Mouse (Mus musculus) c-Kit-positive CD71-negative TER-119-negative erythroid progenitor cells, embryonic 14.5 days (primary cell): ENCODE data around the gene 4930404N11Rik.

Experiments used
- DNase-seq: peaks from one replicate; pipeline ENCODE4 v3.0.0-alpha.2; 2013; ENCODE audit warnings: low read depth

The 4930404N11Rik gene

GRCm38 (mm10) chr10:81379809-81380378 lies 14.3 kb upstream of the 4930404N11Rik start:
- DNase-seq: no peak

GRCm38 (mm10) chr10:81379183-81379553 lies 13.6 kb upstream of the 4930404N11Rik start:
- no peak for DNase-seq

GRCm38 (mm10) chr10:81378553-81379182 lies 13.1 kb upstream of the 4930404N11Rik start:
- peak; percentile 100 for DNase-seq

GRCm38 (mm10) chr10:81377793-81378552 lies 12.4 kb upstream of the 4930404N11Rik start, which contains the start of gene Fzr1:
TSS of gene Fzr1 (minus strand) at chr10:81378516.
- DNase-seq: no peak

DNA sequence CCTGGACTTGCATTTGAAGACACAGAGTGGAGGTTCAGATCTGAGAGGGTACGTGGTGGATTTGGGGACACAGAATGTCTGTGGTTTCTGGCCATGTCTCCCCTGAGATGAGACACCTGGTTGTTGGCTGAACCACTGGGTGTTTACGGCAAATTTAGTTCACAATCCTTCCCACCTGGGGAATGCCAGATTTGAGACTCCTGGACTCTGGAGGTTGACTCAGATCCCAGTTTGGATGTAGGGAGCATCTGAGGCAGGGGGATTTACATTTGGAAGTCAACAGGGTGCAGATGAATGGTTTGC lies 11.7 kb upstream of the 4930404N11Rik start:
- no peak for DNase-seq

- DNase-seq: no peak
Observed at GRCm38 (mm10) chr10:81376561-81377361, 11.1 kb upstream of the 4930404N11Rik start.

GRCm38 (mm10) chr10:81375322-81375721 lies 9.7 kb upstream of the 4930404N11Rik start:
- DNase-seq: no peak

DNA sequence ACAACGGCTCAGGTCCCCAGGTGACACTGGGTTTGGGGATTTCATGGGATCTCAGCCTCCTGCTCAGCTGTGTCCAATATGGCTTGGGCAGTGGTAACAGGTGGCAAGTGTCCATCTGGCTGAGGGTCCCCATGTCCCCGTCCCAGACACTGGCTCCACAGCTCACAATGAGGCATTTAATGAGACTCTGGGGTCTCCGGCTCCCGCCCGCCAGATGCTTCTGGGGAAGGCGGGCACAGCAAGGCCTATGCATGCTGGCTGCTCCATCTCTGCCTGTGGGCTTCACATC lies 1.5 kb upstream of the 4930404N11Rik start:
- DNase-seq: no peak

- DNase-seq: no peak
Observed at GRCm38 (mm10) chr10:81366477-81367206, 1.0 kb upstream of the 4930404N11Rik start.

DNA sequence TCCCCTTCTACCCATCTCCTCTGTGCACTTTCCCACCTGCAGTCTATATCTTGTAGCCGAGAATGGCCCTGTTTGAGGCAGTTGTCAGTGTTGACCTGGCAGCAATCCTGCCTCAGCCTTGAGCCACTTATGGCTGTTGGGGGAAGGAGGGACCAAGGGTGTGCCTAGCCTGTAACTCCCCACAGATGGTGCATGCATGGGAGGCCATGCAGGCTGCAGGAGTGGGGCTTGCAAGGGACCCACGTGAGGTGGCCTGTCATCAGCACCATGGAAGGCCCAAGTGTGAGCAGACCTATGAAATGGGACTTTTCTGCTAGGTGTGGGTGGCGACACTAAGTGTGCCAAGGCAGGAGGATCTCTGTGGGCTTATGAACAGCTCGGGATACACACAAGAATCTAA lies 543 bp downstream of the 4930404N11Rik start:
- DNase-seq: no peak

DNA sequence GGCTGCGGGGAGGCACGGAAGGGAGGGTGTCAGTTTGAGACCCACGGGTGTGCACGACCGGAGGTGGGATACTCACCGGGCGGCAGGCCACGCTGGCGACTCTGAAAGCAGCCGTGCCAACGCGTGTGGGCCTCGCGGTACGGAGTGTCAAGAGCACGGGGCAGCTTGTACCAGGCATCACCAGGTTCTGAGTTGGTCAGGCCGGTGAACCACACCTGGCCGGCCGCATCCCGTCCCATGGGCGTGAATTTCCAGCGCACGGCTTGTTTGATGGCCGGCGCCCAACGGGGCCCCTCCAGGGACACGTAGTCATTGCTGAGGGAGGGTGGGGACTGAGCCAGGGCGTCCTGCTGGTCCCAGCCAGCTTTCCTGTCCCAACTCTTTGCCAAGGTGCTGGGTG lies 950 bp downstream of the 4930404N11Rik start:
- DNase-seq: no peak

- no peak for DNase-seq
Observed at GRCm38 (mm10) chr10:81363436-81364346, 1.9 kb downstream of the 4930404N11Rik start.

- no peak for DNase-seq
Observed at GRCm38 (mm10) chr10:81362336-81362949, 3.2 kb downstream of the 4930404N11Rik start.

DNA sequence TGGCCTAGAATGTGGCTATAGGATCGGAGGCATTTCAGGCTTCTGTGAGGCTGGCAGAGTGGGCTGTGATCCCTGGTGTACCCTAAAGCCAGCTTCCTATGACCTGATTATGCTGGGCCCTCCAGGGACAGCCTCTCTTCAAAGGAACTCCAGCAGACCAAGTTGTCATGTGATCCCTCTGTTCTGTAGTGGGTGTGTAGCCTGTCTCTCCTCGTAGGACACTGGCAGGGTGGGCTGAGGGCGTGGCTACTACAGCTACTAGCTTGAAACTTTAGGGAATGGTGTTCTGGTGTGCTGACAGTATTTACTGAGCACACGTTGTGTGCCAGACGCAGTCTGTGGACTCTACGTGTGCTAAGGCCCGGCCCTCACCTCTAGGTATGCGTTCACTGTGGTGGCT lies 4.9 kb downstream of the 4930404N11Rik start:
- DNase-seq: no peak

DNA sequence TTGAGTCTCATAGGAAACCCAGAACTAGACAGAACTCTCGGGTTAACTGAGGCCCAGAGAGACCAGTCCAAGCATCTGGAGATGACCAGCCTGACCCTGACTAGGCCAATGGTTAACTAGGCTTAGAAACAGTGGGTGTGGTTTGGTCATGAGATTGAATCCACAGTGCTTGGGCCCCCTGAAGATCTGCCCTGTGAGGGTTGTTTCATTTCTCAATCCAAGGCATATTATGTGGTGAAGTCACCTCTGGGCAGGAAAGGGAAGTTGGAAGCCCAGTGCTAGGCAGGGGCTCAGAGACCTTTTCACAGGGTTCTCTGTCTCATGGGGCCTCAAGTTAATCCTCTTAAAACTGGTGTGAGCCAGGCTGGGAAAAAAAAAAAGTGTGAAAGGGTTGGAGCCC lies 6.8 kb downstream of the 4930404N11Rik start:
- DNase-seq: no peak

DNA sequence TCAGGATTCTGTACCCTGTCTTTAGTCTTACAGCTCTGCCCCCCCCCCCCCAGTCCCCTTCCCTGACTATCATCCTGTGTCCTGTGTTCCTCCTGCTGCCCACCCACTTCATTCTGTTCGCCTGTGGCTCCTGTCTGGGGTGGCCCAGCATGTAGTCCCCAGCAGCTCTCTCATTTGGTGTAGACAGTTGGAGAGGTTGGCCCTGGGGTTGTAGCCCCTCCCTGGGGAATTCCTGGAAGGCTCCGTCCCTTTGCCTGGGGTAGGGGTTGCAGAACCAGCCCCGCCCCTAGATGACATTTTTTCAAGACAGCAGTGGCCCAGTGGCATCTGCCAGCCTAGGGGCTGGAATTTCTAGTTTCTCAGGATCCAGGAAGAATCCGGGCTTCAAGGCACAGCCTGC lies 7.4 kb downstream of the 4930404N11Rik start:
- no peak for DNase-seq

DNA sequence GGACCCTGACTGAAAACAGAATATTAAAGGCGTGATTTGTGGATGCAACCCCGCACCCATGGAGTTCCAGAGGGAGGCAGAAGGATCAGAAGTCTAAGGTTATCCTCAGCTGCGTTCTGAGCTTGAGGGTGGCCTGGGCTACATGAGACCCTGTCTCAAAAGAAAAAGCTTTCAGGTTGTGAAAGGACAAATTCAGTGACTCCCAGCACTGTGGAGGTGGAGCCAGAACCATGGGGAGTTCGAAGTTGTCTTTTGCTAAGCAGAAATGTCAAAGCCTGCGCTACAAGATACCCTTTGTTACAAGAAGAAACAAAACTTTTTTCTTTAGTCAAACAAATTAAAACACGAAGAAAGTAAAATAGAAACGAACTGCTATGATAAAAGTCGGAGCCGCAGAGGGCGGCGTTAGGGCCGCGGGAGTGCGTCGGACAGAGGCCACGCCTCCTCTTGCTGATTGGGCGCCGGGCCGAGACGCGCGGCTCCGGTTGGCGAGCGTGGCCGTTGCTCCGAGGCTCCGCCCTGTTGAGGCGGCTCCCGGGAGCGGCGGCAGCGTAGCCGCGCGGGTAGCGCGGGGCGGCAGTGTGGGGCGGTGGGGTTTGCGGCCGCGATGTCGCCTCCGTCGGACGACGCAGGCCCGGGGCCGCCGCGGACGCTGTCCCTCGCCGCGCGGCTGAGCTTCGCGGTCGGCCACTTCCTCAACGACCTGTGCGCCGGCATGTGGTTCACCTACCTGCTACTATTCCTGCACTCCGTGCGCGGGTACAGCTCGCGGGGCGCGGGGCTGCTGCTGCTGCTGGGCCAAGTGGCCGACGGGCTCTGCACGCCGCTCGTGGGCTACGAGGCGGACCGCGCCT lies 8.4 kb downstream of the 4930404N11Rik start, which contains the start of gene Mfsd12:
TSS of gene Mfsd12 (plus strand) at position 501 of the 854 bp plus-strand sequence.
- DNase-seq: peak; percentile 81

GRCm38 (mm10) chr10:81356352-81356990 lies 9.1 kb downstream of the 4930404N11Rik start:
- no peak for DNase-seq

DNA sequence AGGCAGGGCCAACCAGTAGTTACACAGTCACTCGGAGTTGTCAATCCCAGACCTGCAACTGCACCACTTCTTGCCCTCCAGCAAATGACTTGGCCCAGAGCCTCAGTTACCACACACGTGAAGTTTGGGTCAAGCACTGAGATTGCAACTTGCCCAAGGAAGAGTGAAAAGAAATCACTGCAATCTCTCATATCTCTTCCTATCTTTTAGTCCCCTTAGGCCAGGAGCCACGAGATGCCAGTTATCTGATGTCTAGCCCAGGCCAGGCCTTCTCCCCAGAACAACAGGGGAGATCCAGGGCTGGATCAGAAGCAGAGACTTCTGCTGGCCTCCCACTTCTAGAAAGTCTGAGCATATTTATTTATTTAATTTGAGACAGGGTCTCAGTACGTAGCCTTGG lies 10.1 kb downstream of the 4930404N11Rik start:
- no peak for DNase-seq
